Mouse (Mus musculus): Measurements from ENCODE around the gene Gm49333.

DNA sequence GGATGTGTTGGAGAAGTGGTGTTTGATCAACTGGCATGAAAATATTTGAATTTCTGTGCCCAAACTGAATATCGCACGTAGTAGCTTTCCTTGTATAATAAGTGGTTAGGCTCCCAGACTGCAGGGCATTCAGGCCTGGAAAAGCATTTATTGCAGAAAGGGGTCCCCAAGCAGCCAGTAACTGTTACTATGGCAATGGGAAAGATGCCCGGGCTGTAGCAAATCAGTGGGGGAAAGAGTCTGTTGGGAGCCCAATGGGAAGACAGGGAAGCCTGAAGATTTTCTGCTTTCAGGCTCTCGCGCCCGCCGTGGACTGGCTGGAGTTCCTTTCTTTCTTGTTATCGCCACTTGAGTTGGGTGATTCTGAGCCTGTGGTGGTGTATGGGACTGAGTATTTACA, 27.0 kb downstream of the Gm49333 start:
- TF ChIP-seq POLR2A (IDR thresholded peaks at IDR 0.05; ENCODE audit: insufficient read depth, low read depth, low read length), result no peak
- no peak for TF ChIP-seq CTCF (IDR thresholded peaks at IDR 0.05; ENCODE audit: insufficient read depth, low read depth, low read length)
